Mouse (Mus musculus) hindbrain, embryonic 11.5 days (tissue): Measurements from ENCODE around the gene Cox4i2. TPM values are rescaled to one million over a fixed set of nuclear protein-coding genes. Genes with fewer than 3 reads are reported as not detected.

ENCODE experiments used
- ATAC-seq: fragments of 200-750 bp; cut with Nextera tagmentation; 2 replicates; pipeline ENCODE4 v1.8.0; 2017; ENCODE audit warnings: mild to moderate bottlenecking, moderate TSS enrichment, moderate library complexity; ENCODE audit not compliant: low FRiP score
- DNase-seq: peaks from one replicate; pipeline ENCODE4 v3.0.0-alpha.2; 2015; ENCODE audit warnings: low spot score
- H3K27ac ChIP-seq: fragments of 300-500 bp; sonication (generic); 2 replicates; pipeline ENCODE4 v1.5.1; 2014; ENCODE audit warnings: mild to moderate bottlenecking, low read depth, low read length
- H3K27me3 ChIP-seq: fragments of 300-500 bp; sonication (generic); 2 replicates; pipeline ENCODE4 v1.6.1; 2014; ENCODE audit warnings: mild to moderate bottlenecking, low read length, moderate library complexity, mixed read lengths; ENCODE audit not compliant: control insufficient read depth, insufficient read depth
- H3K36me3 ChIP-seq: fragments of 300-500 bp; sonication (generic); 2 replicates; pipeline ENCODE4 v1.6.1; 2014; ENCODE audit warnings: mild to moderate bottlenecking, low read length, moderate library complexity, mixed read lengths; ENCODE audit not compliant: control insufficient read depth, insufficient read depth
- H3K4me1 ChIP-seq: fragments of 300-500 bp; sonication (generic); replicated peaks from 2 replicates; pipeline ENCODE4 v1.6.1; 2014; ENCODE audit warnings: low read length, mixed read lengths; ENCODE audit not compliant: control insufficient read depth, insufficient read depth
- H3K4me2 ChIP-seq: fragments of 300-500 bp; sonication (generic); replicated peaks from 2 replicates; pipeline ENCODE4 v1.6.1; 2014; ENCODE audit warnings: mild to moderate bottlenecking, low read depth, low read length
- H3K4me3 ChIP-seq: fragments of 300-500 bp; sonication (generic); 2 replicates; pipeline ENCODE4 v1.5.1; 2014; ENCODE audit warnings: low read depth, low read length
- H3K9ac ChIP-seq: fragments of 300-500 bp; sonication (generic); 2 replicates; pipeline ENCODE4 v1.6.1; 2014; ENCODE audit warnings: low read depth, low read length
- H3K9me3 ChIP-seq: fragments of 300-500 bp; sonication (generic); 2 replicates; pipeline ENCODE4 v1.6.1; 2016; ENCODE audit warnings: low read length; ENCODE audit not compliant: control insufficient read depth
- WGBS: fragments of 180-500 bp; shearing (Covaris S2); extraction: QIAGEN DNeasy Blood & Tissue Kit; methylation state at CpG from one replicate; pipeline ENCODE4 v1.1.7; 2014; 5-methylcytosine and 5-hydroxymethylcytosine counted together
- polyA plus RNA-seq: library from polyadenylated mRNA; unstranded; fragments of >200 nt; fragmentation: Nextera tagmentation; extraction: Ambion mirVana; gene quantifications from 2 replicates; pipeline ENCODE4 v1.2.1, GENCODE M21; 2014

The Cox4i2 gene
- polyA plus RNA-seq, 1 experiment from 2014 or later, result 4.4 TPM

DNA sequence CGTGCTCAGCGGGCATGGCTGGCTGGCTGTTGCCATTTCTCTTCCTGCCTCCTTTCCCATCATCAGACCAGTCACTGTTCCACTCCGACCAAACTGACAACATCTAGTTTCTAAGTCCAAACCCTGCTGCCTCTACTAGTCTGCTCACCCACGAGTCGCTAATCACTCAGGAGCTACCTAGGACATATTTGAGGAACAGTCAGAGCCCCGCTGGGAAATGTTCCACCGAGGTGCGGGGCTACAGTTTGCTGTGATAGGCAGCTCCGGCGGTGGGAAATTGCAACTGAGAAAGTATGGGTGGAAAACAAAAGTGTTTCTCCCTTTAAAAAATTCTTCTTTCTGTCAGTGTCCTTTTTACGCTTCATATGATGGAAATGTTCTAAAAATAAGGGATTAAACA, 36.3 kb upstream of the Cox4i2 start:
- no peaks in the 10 kb centered on the region for H3K27me3 ChIP-seq
- no peaks in the 10 kb centered on the region for H3K9me3 ChIP-seq
- H3K27ac ChIP-seq, result peak overlapping the region; percentile 84
- no peak overlapping the region; the same call in 1 of the 2 replicates for H3K4me2 ChIP-seq
- H3K4me1 ChIP-seq, result peaks cover 6% of the 10 kb centered on the region; the same call in 1 of the 2 replicates
- 42% methylated on average over 11 of the region's 11 CpGs for WGBS
- peak overlapping the region; percentile 16; the same call in 1 of the 2 replicates for H3K9ac ChIP-seq
- no peaks in the 10 kb centered on the region for H3K36me3 ChIP-seq
- DNase-seq (peak; percentile 49), ATAC-seq (peak; percentile 59; the same call in 1 of the 2 replicates)
- no peak overlapping the region for H3K4me3 ChIP-seq

DNA sequence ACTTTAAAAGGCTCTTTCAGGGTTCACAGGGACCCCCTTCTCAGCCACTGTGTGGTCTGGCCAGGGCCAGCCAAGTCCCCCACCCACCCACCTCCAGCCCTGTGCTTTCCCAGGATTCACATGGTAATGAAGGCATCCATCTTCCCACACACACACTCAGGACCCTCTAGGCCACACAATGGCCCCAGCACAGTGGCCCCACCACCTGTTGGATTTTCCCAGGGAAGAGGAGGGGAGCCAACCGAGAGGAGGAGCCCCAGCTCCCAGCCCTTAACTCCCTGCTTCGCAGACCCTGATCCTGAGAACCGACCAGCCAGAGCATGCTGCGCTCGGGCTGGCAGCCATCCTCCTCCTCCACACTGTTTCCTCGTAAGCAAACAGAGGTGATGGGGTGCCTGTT, 35.9 kb upstream of the Cox4i2 start:
- ATAC-seq, result peak; percentile 97

DNA sequence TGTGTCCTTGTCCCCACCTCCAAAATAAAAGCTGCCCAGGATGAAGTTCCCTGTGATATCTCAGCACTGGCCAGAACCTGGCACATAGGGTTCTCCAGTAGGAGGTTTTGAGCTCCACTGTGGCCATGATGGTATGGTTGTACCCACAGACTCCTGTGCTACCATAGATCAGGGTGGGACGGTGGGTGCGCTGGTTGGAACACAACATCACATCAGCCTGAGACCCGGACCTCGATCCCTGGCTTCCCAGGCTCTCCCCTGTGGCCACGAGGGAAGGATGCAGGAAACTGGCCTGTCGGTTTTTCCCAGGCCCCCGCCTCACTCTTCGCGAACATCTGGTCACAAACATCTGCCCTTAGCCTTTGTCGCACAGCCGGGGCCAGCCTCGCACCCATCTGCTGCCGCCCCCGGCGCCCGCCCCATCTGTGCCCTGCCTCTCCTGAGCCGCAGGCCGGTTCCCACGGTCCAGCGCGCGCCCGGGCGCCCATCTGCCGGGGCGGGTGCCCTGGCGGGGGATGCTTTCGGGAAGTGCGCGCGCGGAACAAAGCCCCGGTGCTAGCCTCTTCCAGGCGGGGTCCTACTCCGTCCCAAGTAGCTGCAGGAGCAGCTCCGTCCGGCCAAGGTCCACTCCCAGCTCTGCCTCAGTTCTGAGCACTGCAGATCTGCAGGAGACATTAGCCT, 30.2 kb upstream of the Cox4i2 start:
- DNase-seq (peak; percentile 79), ATAC-seq (peak; percentile 84)
- Histone ChIP-seq H3K4me1 (peaks cover 12% of the 10 kb centered on the region), H3K27ac (peak overlapping the region; percentile 31; the same call in 1 of the 2 replicates), H3K4me3 (peak overlapping the region; percentile 29), H3K9me3 (no peaks in the 10 kb centered on the region), H3K9ac (peak overlapping the region; percentile 59), H3K36me3 (no peaks in the 10 kb centered on the region), H3K4me2 (peak overlapping the region; percentile 56), H3K27me3 (no peaks in the 10 kb centered on the region)
- 1% methylated on average over 37 of the region's 37 CpGs for WGBS

More for the DNA sequence above, 35.9 kb upstream of the Cox4i2 start:
- 0 out of 2 replicates have a peak overlapping the region, but pooled peaks have one; percentile 11 for H3K9ac ChIP-seq
- no peaks in the 10 kb centered on the region for H3K36me3 ChIP-seq
- H3K4me2 ChIP-seq, result peak overlapping the region; percentile 17; the same call in 1 of the 2 replicates
- no peaks in the 10 kb centered on the region for H3K9me3 ChIP-seq
- no peak overlapping the region for H3K4me3 ChIP-seq
- 14% methylated on average over 6 of the region's 6 CpGs for WGBS
- H3K27ac ChIP-seq, result peak overlapping the region; percentile 84
- DNase-seq, result peak; percentile 72
- peaks cover 6% of the 10 kb centered on the region; the same call in 1 of the 2 replicates for H3K4me1 ChIP-seq
- H3K27me3 ChIP-seq, result no peaks in the 10 kb centered on the region

DNA sequence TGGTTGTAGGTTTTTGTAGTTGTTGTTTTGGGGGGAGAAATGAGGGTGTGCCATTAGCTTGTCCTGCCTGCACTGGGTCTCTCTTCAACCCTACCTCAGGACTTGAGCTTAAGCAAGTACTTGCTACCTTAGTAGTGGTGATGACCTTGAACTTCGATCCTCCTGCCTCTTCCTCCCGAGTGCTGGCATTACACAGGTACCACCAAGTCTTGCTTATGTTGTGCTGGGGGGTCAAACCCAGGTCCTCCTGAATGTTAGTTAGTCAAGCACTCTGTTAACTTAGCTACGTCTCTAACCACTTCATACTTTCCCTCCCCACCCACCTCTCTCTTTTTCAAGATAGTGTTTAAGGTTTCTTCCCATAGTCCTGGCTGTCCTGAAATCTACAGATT, 29.6 kb upstream of the Cox4i2 start:
- H3K27ac ChIP-seq, result peak overlapping the region; percentile 31; the same call in 1 of the 2 replicates
- no peak for DNase-seq
- 53% methylated on average over 3 of the region's 3 CpGs for WGBS

DNA sequence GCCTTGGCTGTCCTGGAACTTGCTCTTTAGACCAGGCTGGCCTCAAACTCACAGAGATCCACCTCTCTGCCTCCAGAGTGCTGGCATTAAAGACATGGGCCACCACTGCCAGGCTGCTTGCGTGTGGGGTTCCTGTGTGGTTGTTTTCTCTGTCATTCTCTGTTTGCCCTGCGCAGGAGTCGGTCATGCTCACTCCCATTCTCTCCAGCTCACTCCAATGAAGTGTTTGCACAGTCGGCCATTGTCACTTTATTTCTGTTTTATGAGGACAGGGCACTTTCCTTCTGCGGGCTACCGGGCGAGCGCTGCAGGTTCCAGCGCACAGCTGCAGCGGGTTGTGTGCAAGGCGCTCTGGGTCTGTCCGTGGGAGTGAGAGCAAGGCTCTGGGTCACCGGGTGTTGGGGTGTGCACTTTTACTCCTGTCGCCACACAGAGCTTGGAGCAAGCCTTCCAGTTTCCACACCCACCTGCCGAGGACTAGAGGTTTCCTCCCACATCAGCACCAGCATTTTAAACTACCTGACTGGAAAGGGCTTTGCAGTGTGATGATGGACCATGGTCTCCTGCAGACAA, 28.7 kb upstream of the Cox4i2 start:
- H3K4me1 ChIP-seq, result peaks cover 15% of the 10 kb centered on the region
- no peak for ATAC-seq
- no peak overlapping the region for H3K9ac ChIP-seq
- H3K9me3 ChIP-seq, result no peaks in the 10 kb centered on the region
- no peaks in the 10 kb centered on the region for H3K36me3 ChIP-seq
- no peaks in the 10 kb centered on the region for H3K27me3 ChIP-seq
- peak overlapping the region; percentile 54 for H3K27ac ChIP-seq
- no peak overlapping the region for H3K4me2 ChIP-seq
- no peak for DNase-seq
- no peak overlapping the region for H3K4me3 ChIP-seq
- WGBS, result 62% methylated on average over 15 of the region's 15 CpGs

More for the DNA sequence above, 29.6 kb upstream of the Cox4i2 start:
- H3K9me3 ChIP-seq, result no peaks in the 10 kb centered on the region
- 0 out of 2 replicates have a peak, but pooled peaks have one; percentile 15 for ATAC-seq
- peaks cover 11% of the 10 kb centered on the region for H3K4me1 ChIP-seq
- H3K27me3 ChIP-seq, result no peaks in the 10 kb centered on the region
- peak overlapping the region; percentile 29; the same call in 1 of the 2 replicates for H3K4me3 ChIP-seq
- H3K9ac ChIP-seq, result peak overlapping the region; percentile 59
- H3K36me3 ChIP-seq, result no peaks in the 10 kb centered on the region
- peak overlapping the region; percentile 56 for H3K4me2 ChIP-seq

DNA sequence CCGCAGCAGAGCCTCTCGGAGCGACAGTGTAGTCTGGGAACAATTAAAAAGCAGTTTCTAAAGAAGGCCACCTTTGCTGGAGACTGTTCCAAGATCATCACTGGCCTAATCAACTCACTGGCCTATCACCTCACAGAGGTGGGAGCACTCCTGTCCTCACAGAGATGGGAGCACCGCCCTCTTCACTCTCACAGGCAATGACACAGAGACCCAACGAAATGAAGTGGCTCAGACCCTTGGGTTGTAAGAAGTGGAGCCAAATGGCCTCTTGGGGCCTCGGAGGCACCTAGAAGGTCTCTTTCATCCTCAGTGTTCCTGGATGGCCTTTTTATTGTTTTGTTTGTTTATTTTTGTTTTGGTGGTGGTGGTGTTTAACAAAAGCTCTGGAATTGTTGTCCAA, 27.8 kb upstream of the Cox4i2 start:
- Histone ChIP-seq H3K27me3 (no peaks in the 10 kb centered on the region), H3K4me3 (no peak overlapping the region), H3K27ac (no peak overlapping the region), H3K4me1 (peaks cover 15% of the 10 kb centered on the region), H3K4me2 (no peak overlapping the region), H3K9me3 (no peaks in the 10 kb centered on the region), H3K9ac (no peak overlapping the region), H3K36me3 (no peaks in the 10 kb centered on the region)
- ATAC-seq (no peak), DNase-seq (no peak)
- WGBS, result 91% methylated on average over 6 of the region's 6 CpGs

DNA sequence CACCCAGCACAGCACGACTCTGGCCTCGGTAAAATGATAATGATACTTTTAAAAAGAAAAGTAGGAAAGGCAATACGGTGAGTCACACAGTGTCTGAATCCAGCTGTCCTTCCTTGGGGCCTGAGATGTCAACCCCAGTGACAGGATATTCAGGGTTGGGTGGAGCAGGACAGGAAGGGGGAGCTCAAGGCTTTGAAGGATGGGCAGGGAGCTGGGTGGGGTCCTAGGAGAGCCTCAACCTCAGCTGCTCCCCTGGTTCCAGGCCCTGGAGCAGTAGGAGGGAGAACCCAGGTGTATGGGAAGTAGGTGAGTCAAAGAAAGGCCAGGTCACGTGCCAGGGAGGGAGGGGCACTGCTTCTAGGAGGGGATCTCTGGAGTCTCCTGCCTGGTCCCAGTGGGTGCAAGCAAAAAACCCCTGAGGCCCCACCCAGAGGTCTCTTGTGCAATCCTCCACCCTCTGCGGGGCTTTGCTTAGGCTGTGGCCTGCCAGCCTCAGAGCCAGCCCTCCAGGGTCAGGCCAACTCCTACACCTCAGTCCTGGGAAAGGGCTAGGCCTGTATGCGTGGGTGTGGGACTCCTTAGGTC, 27.1 kb upstream of the Cox4i2 start:
- H3K4me3 ChIP-seq, result no peak overlapping the region
- no peak for ATAC-seq

DNA sequence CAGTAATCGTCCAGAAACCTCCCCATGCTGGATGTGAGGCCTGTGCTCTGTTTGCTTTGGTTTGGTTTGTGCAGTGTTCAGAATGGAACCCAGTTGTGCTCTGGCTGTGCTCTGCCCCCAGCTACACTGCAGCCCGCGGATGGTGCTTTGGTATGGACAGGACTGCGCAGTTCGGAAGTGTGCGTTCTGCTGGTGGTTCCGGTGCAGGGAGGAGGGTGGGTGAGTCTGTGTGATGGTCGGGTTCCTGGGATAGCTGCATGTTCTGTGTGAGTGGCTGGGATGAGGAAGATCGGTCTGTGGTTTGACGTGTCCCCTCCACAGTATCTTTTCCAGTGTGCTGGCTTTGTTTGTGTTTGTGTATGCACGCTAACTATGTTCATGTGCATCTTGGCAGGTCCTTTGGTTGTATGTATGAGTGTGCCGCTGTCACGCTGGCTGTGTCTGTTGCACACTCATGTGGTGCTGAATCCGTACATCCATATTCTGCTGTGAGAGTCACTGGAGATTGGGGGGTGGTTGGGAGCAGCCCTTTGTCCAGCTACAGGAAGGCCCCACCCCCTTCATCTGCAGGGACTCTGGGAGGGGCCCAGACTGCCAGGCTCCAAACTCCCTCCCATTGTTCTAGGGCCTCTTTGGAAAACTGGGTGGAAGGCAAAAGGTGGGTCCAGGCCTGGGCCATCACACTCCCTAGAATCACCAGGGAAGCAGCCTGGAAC, 26.0 kb upstream of the Cox4i2 start:
- no peaks in the 10 kb centered on the region for H3K27me3 ChIP-seq
- WGBS, result 81% methylated on average over 14 of the region's 14 CpGs
- H3K9ac ChIP-seq, result peak overlapping the region; percentile 44
- H3K9me3 ChIP-seq, result no peaks in the 10 kb centered on the region
- no peak overlapping the region for H3K4me3 ChIP-seq
- no peak for ATAC-seq
- no peaks in the 10 kb centered on the region for H3K36me3 ChIP-seq
- peaks cover 15% of the 10 kb centered on the region for H3K4me1 ChIP-seq
- no peak overlapping the region for H3K4me2 ChIP-seq
- peak overlapping the region; percentile 62 for H3K27ac ChIP-seq
- DNase-seq, result no peak

More for the DNA sequence above, 27.1 kb upstream of the Cox4i2 start:
- WGBS, result 73% methylated on average over 6 of the region's 6 CpGs
- DNase-seq, result no peak
- Histone ChIP-seq H3K9ac (no peak overlapping the region), H3K27ac (0 out of 2 replicates have a peak overlapping the region, but pooled peaks have one; percentile 30), H3K4me1 (peaks cover 15% of the 10 kb centered on the region), H3K9me3 (no peaks in the 10 kb centered on the region), H3K27me3 (no peaks in the 10 kb centered on the region), H3K36me3 (no peaks in the 10 kb centered on the region), H3K4me2 (no peak overlapping the region)
